Mouse (Mus musculus): Measurements from ENCODE around the gene Prss22. TPM values are rescaled to one million over a fixed set of nuclear protein-coding genes. Genes with fewer than 3 reads are reported as not detected.

Gene Prss22
- 0.39 and 0.82 TPM in 2 replicates for polyA plus RNA-seq (2015; fragmentation: Nextera tagmentation; extraction: Ambion mirVana)

DNA sequence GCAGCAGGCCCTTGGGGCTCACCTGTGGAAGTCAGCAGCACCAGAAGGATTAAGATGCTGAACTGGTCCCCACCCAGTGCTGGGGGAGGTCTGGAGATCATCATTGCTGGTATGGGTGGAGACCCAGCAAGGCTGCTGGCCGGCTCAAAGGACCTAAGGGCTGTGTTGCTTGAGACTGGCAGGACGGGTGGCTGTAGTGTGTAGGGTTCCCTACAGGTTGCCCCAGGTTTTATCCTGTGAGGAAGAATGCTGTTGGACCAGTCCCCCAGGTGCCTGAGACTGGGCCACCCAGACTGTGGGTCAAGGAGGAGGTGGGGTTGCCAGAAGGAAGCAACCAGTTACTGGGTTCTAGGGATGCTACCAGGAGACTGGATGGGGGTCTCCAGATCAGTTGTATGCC, at the start of gene Prss22:
Prss22 (minus strand) TSS at position 200 of the 400 bp plus-strand sequence.
- Histone ChIP-seq H3K4me3 (ENCODE audit: low read length) (no peak within 1 kb of the TSS), H3K9me3 (ENCODE audit: low read length) (no peaks in the 10 kb centered on the region), H3K36me3 (ENCODE audit: insufficient read depth, low read length) (no peaks in the 10 kb centered on the region), H3K27me3 (ENCODE audit: insufficient read depth, low read length) (no peaks in the 10 kb centered on the region), H3K4me1 (ENCODE audit: insufficient read depth, low read length) (peaks cover 8% of the 10 kb centered on the region), H3K4me2 (replicated peaks; ENCODE audit: low read depth, low read length) (no peak within 1 kb of the TSS), H3K9ac (replicated peaks; ENCODE audit: low read length) (no peak within 1 kb of the TSS), H3K27ac (ENCODE audit: low read length) (no peak within 1 kb of the TSS)
- 59% methylated on average over 2 of the region's 2 CpGs for WGBS
- ATAC-seq (ENCODE audit: low FRiP score, low TSS enrichment), result no peak

DNA sequence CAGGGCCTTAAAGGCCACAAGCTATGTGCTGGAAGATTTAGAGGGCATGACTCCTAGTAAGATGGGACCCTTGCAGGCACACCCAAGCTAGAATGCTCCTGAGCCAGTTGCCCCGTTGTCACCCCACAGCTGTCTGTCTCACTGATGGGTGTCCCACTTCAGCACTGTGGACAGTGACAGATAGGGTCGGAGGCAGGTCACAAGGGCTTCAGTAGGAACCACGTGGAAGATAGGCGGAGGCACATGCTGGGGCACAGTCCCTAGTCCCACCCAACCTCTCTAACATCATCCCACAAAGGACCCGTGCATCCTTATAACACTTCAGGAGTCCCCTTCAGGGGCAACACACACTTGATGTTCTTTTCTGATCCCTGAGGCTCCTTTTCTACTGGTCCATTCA, 48.1 kb upstream of the Prss22 start:
- 45% methylated on average over 5 of the region's 5 CpGs for WGBS
- Histone ChIP-seq H3K4me3 (ENCODE audit: low read length) (no peak overlapping the region), H3K36me3 (ENCODE audit: insufficient read depth, low read length) (peaks cover 19% of the 10 kb centered on the region; the same call in 1 of the 2 replicates), H3K27ac (ENCODE audit: low read length) (no peak overlapping the region), H3K27me3 (ENCODE audit: insufficient read depth, low read length) (no peaks in the 10 kb centered on the region), H3K9me3 (ENCODE audit: low read length) (no peaks in the 10 kb centered on the region), H3K4me1 (ENCODE audit: insufficient read depth, low read length) (no peaks in the 10 kb centered on the region), H3K9ac (replicated peaks; ENCODE audit: low read length) (no peak overlapping the region), H3K4me2 (replicated peaks; ENCODE audit: low read depth, low read length) (no peak overlapping the region)
- no peak for ATAC-seq (ENCODE audit: low FRiP score, low TSS enrichment)

DNA sequence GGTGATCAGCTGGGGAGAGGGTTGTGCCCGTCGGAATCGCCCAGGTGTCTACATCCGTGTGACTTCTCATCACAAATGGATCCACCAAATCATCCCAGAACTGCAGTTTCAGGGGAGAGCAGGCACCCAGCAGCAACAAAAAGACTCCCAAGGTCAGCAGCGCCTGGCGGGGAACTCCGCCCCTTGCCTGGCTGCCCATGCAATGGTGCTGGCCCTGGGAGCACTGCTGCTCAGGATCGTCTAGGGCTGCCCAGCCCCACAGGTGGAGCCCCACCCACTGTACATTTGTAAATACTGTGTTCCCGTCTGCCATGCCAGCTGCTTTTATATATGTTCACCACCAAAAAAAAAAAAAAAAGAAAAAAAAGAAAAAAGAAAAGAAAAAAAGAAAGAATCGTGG, 47.7 kb upstream of the Prss22 start:
- no peaks in the 10 kb centered on the region for H3K27me3 ChIP-seq (ENCODE audit: insufficient read depth, low read length)
- H3K4me1 ChIP-seq (ENCODE audit: insufficient read depth, low read length), result no peaks in the 10 kb centered on the region
- H3K9ac ChIP-seq (replicated peaks; ENCODE audit: low read length), result no peak overlapping the region
- H3K27ac ChIP-seq (ENCODE audit: low read length), result no peak overlapping the region
- peaks cover 15% of the 10 kb centered on the region; the same call in 1 of the 2 replicates for H3K36me3 ChIP-seq (ENCODE audit: insufficient read depth, low read length)
- H3K4me2 ChIP-seq (replicated peaks; ENCODE audit: low read depth, low read length), result no peak overlapping the region
- no peak for ATAC-seq (ENCODE audit: low FRiP score, low TSS enrichment)
- no peak overlapping the region for H3K4me3 ChIP-seq (ENCODE audit: low read length)
- H3K9me3 ChIP-seq (ENCODE audit: low read length), result no peaks in the 10 kb centered on the region
- WGBS, result 81% methylated on average over 10 of the region's 10 CpGs

DNA sequence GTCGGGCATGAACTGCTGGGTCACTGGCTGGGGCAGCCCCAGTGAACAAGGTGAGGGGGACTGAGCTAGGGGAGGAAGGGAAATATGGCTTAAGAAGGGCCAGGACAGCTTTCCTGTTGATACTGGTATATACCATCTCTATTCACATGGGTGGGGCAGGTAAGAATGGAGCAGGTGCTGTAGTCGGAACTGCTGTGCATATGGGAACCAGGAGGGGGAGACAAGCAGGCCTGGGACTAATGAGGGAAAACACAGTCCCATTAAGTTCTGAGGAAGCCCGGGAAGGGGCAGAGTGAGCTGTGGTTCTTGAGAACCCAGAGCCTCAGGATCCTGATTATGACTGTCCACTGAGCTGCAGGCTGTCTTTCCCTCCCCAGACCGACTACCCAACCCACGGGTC, 46.6 kb upstream of the Prss22 start:
- H3K4me3 ChIP-seq (ENCODE audit: low read length), result no peak overlapping the region
- ATAC-seq (ENCODE audit: low FRiP score, low TSS enrichment), result no peak
- H3K9ac ChIP-seq (replicated peaks; ENCODE audit: low read length), result no peak overlapping the region
- no peaks in the 10 kb centered on the region for H3K9me3 ChIP-seq (ENCODE audit: low read length)
- 56% methylated on average over 5 of the region's 5 CpGs for WGBS
- H3K4me2 ChIP-seq (replicated peaks; ENCODE audit: low read depth, low read length), result no peak overlapping the region
- no peaks in the 10 kb centered on the region for H3K4me1 ChIP-seq (ENCODE audit: insufficient read depth, low read length)
- H3K27me3 ChIP-seq (ENCODE audit: insufficient read depth, low read length), result no peaks in the 10 kb centered on the region
- H3K27ac ChIP-seq (ENCODE audit: low read length), result no peak overlapping the region
- peaks cover 11% of the 10 kb centered on the region; the same call in 1 of the 2 replicates for H3K36me3 ChIP-seq (ENCODE audit: insufficient read depth, low read length)

DNA sequence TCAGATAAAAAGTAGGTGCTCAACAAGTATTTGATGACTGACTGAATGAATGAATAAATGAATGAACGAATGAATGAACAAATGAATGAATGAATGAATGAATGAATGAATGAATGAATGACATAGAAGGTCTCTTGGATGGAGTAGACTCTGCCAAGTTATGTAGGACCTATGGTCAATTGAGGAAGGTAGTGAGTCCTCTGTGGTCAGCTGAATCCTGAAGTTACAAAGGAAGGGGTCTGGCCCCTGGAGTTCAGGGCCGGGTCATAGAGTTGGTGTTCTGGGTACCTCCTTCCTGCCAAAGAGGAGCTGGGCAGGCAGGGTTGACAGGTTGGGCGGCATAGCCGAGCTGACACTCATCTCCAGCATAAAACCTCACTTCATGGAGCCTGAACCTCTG, 39.9 kb upstream of the Prss22 start, which contains the start of gene Prss27:
Prss27 (plus strand) TSS at position 301 of the 400 bp plus-strand sequence.
- no peaks in the 10 kb centered on the region for H3K9me3 ChIP-seq (ENCODE audit: low read length)
- H3K36me3 ChIP-seq (ENCODE audit: insufficient read depth, low read length), result no peaks in the 10 kb centered on the region
- no peak within 1 kb of the TSS for H3K9ac ChIP-seq (replicated peaks; ENCODE audit: low read length)
- H3K4me2 ChIP-seq (replicated peaks; ENCODE audit: low read depth, low read length), result no peak within 1 kb of the TSS
- H3K27ac ChIP-seq (ENCODE audit: low read length), result no peak within 1 kb of the TSS
- H3K27me3 ChIP-seq (ENCODE audit: insufficient read depth, low read length), result no peaks in the 10 kb centered on the region
- 67% methylated on average over 4 of the region's 4 CpGs for WGBS
- H3K4me1 ChIP-seq (ENCODE audit: insufficient read depth, low read length), result no peaks in the 10 kb centered on the region
- no peak within 1 kb of the TSS for H3K4me3 ChIP-seq (ENCODE audit: low read length)
- ATAC-seq (ENCODE audit: low FRiP score, low TSS enrichment), result no peak

DNA sequence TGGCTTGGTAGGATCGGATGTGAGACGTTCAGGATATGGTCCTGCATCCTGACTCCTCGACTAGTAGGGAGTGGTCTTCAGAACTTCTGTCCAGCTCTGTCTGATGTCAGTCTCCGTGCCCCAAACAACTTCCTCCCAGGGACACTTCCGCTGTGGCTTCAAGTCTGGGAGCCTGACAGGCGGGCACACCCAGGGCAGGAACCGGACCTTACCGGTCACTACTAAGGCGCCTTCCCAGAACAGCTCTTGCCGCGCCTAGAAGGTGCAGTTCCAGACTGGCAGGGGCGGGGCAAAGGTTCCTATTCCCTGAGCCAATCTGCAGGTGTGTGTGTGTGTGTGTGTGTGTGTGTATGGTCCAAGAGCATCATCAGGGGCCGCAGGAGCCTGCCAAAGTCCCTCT, 39.5 kb upstream of the Prss22 start:
- no peaks in the 10 kb centered on the region for H3K4me1 ChIP-seq (ENCODE audit: insufficient read depth, low read length)
- H3K9ac ChIP-seq (replicated peaks; ENCODE audit: low read length), result no peak overlapping the region
- H3K4me2 ChIP-seq (replicated peaks; ENCODE audit: low read depth, low read length), result no peak overlapping the region
- H3K9me3 ChIP-seq (ENCODE audit: low read length), result no peaks in the 10 kb centered on the region
- H3K27me3 ChIP-seq (ENCODE audit: insufficient read depth, low read length), result no peaks in the 10 kb centered on the region
- no peak overlapping the region for H3K27ac ChIP-seq (ENCODE audit: low read length)
- ATAC-seq (ENCODE audit: low FRiP score, low TSS enrichment), result no peak
- H3K4me3 ChIP-seq (ENCODE audit: low read length), result no peak overlapping the region
- WGBS, result 74% methylated on average over 13 of the region's 13 CpGs
- H3K36me3 ChIP-seq (ENCODE audit: insufficient read depth, low read length), result no peaks in the 10 kb centered on the region

DNA sequence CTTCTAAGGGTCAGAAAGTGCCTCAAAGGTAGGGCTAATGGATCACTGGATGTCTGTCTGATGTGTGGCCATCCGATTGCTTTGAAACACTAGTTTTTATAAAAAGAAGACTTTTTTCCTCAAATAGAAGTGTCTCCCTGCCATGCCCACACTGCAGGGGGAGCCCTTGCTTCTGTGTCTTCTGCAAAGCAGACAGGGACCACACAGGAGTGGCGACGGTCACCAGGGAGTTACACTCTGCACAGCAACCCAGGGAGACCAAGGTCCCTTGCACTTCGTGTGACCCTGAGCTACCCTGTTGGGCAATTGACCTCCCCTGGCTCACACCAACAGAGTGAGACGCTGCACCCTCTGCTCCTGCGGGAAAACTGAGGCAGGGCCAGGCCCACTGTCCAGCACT, 39.1 kb upstream of the Prss22 start:
- Histone ChIP-seq H3K4me3 (ENCODE audit: low read length) (no peak overlapping the region), H3K9me3 (ENCODE audit: low read length) (no peaks in the 10 kb centered on the region), H3K4me2 (replicated peaks; ENCODE audit: low read depth, low read length) (no peak overlapping the region), H3K4me1 (ENCODE audit: insufficient read depth, low read length) (no peaks in the 10 kb centered on the region), H3K9ac (replicated peaks; ENCODE audit: low read length) (no peak overlapping the region), H3K36me3 (ENCODE audit: insufficient read depth, low read length) (no peaks in the 10 kb centered on the region), H3K27ac (ENCODE audit: low read length) (no peak overlapping the region), H3K27me3 (ENCODE audit: insufficient read depth, low read length) (no peaks in the 10 kb centered on the region)
- no peak for ATAC-seq (ENCODE audit: low FRiP score, low TSS enrichment)
- WGBS, result 79% methylated on average over 6 of the region's 6 CpGs

DNA sequence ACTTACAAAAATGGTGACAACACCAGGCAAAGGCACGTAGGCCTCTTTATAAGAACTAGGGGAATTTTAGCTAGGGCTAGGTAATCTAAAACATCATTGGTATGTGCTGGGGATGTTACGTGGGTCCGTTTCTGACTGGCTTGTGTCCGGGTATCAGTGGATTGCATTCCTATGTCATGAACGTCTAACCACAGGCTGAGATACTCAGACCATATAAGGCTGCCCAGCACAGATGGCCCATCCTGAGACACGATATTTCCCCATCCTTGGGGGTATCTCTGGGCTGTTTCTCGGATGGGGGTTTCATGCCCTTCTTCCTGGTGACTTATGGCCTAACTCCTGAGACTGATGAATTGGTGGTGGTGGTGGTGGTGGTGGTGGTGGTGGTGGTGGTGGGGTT, 37.2 kb upstream of the Prss22 start:
- WGBS, result 75% methylated on average over 7 of the region's 7 CpGs
- no peak for ATAC-seq (ENCODE audit: low FRiP score, low TSS enrichment)
- Histone ChIP-seq H3K27me3 (ENCODE audit: insufficient read depth, low read length) (no peaks in the 10 kb centered on the region), H3K9me3 (ENCODE audit: low read length) (no peaks in the 10 kb centered on the region), H3K4me2 (replicated peaks; ENCODE audit: low read depth, low read length) (no peak overlapping the region), H3K9ac (replicated peaks; ENCODE audit: low read length) (no peak overlapping the region), H3K4me1 (ENCODE audit: insufficient read depth, low read length) (no peaks in the 10 kb centered on the region), H3K4me3 (ENCODE audit: low read length) (no peak overlapping the region), H3K36me3 (ENCODE audit: insufficient read depth, low read length) (no peaks in the 10 kb centered on the region), H3K27ac (ENCODE audit: low read length) (no peak overlapping the region)

DNA sequence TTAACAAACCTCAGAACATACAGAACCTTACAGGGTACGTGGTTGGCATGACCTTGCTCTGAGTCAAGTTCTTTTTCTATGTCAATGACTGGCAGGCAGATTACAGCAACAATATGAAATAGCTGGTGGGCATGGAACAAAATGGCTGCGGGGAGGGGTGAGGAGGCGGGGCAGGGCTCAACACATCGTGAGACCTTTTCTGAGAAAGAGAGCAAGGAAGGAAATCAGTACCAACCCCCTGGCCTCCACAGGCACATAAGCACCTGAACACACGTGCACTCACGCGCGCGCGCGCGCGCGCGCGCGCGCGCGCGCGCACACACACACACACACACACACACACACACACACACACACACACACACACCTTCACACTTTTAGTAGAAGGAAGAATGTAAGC, 32.7 kb upstream of the Prss22 start:
- Histone ChIP-seq H3K9ac (replicated peaks; ENCODE audit: low read length) (no peak overlapping the region), H3K4me1 (ENCODE audit: insufficient read depth, low read length) (no peaks in the 10 kb centered on the region), H3K27me3 (ENCODE audit: insufficient read depth, low read length) (no peaks in the 10 kb centered on the region), H3K9me3 (ENCODE audit: low read length) (no peaks in the 10 kb centered on the region), H3K27ac (ENCODE audit: low read length) (no peak overlapping the region), H3K36me3 (ENCODE audit: insufficient read depth, low read length) (no peaks in the 10 kb centered on the region), H3K4me2 (replicated peaks; ENCODE audit: low read depth, low read length) (no peak overlapping the region), H3K4me3 (ENCODE audit: low read length) (no peak overlapping the region)
- no peak for ATAC-seq (ENCODE audit: low FRiP score, low TSS enrichment)
- WGBS, result 85% methylated on average over 3 of the region's 22 CpGs

DNA sequence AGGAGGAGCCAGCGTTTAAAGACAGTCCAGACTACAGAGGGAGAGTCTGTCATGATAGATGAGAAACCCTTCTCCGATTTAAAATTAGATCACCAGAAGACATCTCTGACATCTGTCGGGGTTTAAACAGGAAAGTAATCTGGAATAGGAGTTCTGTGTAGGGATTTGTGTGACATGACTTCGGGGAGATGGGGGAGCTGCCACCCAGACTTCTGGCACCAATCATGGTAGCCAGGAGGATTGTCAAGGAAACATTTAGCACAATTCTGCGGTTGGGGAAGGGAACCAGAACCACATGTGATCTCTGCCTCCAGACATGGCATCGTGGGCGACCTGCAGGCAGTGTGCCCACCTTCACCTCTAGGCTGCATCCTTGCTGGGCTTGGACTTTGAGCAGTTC, 31.6 kb upstream of the Prss22 start:
- no peaks in the 10 kb centered on the region for H3K27me3 ChIP-seq (ENCODE audit: insufficient read depth, low read length)
- no peak overlapping the region for H3K9ac ChIP-seq (replicated peaks; ENCODE audit: low read length)
- H3K9me3 ChIP-seq (ENCODE audit: low read length), result no peaks in the 10 kb centered on the region
- 79% methylated on average over 7 of the region's 7 CpGs for WGBS
- H3K4me3 ChIP-seq (ENCODE audit: low read length), result no peak overlapping the region
- H3K4me1 ChIP-seq (ENCODE audit: insufficient read depth, low read length), result no peaks in the 10 kb centered on the region
- no peak for ATAC-seq (ENCODE audit: low FRiP score, low TSS enrichment)
- no peak overlapping the region for H3K27ac ChIP-seq (ENCODE audit: low read length)
- no peak overlapping the region for H3K4me2 ChIP-seq (replicated peaks; ENCODE audit: low read depth, low read length)
- no peaks in the 10 kb centered on the region for H3K36me3 ChIP-seq (ENCODE audit: insufficient read depth, low read length)
